Mouse (Mus musculus) bone marrow, adult 2 months (tissue): ENCODE results near the gene Gm42517.

Experiments used
- CTCF ChIP-seq: fragments of 200-500 bp; IDR thresholded peaks from 2 replicates; pipeline ENCODE4 v1.5.1; 2011; ENCODE audit warnings: low read length, control low read depth; ENCODE audit not compliant: control insufficient read depth, insufficient read depth
- POLR2A ChIP-seq: fragments of 200-500 bp; IDR thresholded peaks from 2 replicates; pipeline ENCODE4 v1.6.1; 2011; ENCODE audit warnings: low read depth, mild to moderate bottlenecking, control low read depth, low read length, borderline replicate concordance; ENCODE audit not compliant: control insufficient read depth

DNA sequence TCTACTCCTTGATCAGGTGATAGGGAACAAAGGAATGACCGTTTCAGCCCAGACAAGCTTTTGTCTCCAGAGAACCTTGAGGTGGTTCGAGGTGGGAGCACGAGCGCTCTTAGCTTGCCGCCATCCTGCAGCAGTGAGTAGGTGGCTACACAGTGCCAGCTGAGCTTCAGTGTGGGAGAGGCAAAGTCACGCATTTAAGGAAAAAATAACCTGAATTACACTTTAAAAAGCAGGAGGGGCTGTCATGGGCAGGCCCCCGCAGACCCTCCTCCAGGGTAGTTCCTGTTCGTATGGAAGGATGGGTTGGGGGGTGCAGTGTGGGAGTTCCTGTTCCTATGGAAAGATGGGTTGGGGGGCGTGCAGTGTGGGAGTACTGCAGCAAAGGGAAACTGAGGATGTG, 8.2 kb downstream of the Gm42517 start:
- TF ChIP-seq CTCF (no peak), POLR2A (no peak)
